Mouse (Mus musculus): Measurements from ENCODE around the gene Eef2k.

DNA sequence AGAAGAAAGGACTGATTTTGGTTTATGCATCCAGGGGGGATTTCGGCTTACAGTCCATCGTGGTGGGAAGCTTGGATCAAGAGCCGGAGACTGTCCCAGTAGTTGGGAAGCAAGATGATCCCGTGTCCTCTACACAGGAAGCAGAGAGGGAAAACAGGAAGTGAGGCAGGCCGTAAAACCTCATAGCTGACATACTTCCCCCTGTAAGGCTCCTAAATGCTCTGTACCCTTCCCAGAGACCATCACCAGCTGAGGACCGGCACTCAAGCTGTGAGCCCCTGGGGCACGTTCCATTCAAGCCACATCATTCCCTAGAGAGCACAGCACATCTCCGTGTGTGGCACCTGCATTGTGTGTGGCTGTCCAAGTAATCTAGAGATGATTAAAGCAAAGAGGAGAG lies 59.1 kb downstream of the Eef2k start:
- TF ChIP-seq CTCF (IDR thresholded peaks at IDR 0.05; ENCODE audit: control insufficient read depth, insufficient read depth, insufficient read length) (no peak), MYOG (IDR thresholded peaks at IDR 0.05; ENCODE audit: control insufficient read depth, extremely low read depth, insufficient read length) (no peak), MYOD1 (IDR thresholded peaks at IDR 0.05; ENCODE audit: control insufficient read depth, insufficient read length, low read depth) (no peak), MAX (IDR thresholded peaks at IDR 0.05) (no peak), USF1 (IDR thresholded peaks at IDR 0.05; ENCODE audit: low read depth) (no peak), CEBPB (IDR thresholded peaks at IDR 0.05; ENCODE audit: low read depth) (no peak), FOSL1 (IDR thresholded peaks at IDR 0.05; ENCODE audit: insufficient read depth, low read length, poor library complexity, severe bottlenecking) (no peak)
